Mouse (Mus musculus) embryonic facial prominence, embryonic 12.5 days (tissue): ENCODE data around the gene Chst4. TPM values are rescaled to one million over a fixed set of nuclear protein-coding genes. Genes with fewer than 3 reads are reported as not detected.

ENCODE experiments used
- ATAC-seq: fragments of 200-750 bp; cut with Nextera tagmentation; 2 replicates; pipeline ENCODE4 v1.8.0; 2017; ENCODE audit not compliant: insufficient number of reproducible peaks, insufficient read depth, low FRiP score, low TSS enrichment
- H3K27ac ChIP-seq: fragments of 300-500 bp; sonication (generic); 2 replicates; pipeline ENCODE4 v1.5.1; 2016; ENCODE audit warnings: mild to moderate bottlenecking
- H3K27me3 ChIP-seq: fragments of 300-500 bp; sonication (generic); 2 replicates; pipeline ENCODE4 v1.6.1; 2016; ENCODE audit warnings: mild to moderate bottlenecking, moderate library complexity
- H3K36me3 ChIP-seq: fragments of 300-500 bp; sonication (generic); 2 replicates; pipeline ENCODE4 v1.6.1; 2016; ENCODE audit warnings: mild to moderate bottlenecking
- H3K4me1 ChIP-seq: fragments of 300-500 bp; sonication (generic); 2 replicates; pipeline ENCODE4 v1.6.1; 2016
- H3K4me2 ChIP-seq: fragments of 300-500 bp; sonication (generic); replicated peaks from 2 replicates; pipeline ENCODE4 v1.6.1; 2016; ENCODE audit warnings: mild to moderate bottlenecking, moderate library complexity
- H3K4me3 ChIP-seq: fragments of 300-500 bp; sonication (generic); 2 replicates; pipeline ENCODE4 v1.5.1; 2016; ENCODE audit warnings: mild to moderate bottlenecking
- H3K9ac ChIP-seq: fragments of 300-500 bp; sonication (generic); 2 replicates; pipeline ENCODE4 v1.6.1; 2016; ENCODE audit warnings: mild to moderate bottlenecking, moderate library complexity
- H3K9me3 ChIP-seq: fragments of 300-500 bp; sonication (generic); 2 replicates; pipeline ENCODE4 v1.6.1; 2016; ENCODE audit warnings: mild to moderate bottlenecking, moderate library complexity
- WGBS: fragments of 180-500 bp; shearing (Covaris S2); methylation state at CpG from one replicate; pipeline ENCODE4 v1.1.7; 2016; 5-methylcytosine and 5-hydroxymethylcytosine counted together
- polyA plus RNA-seq: library from polyadenylated mRNA; unstranded; fragments of >200 nt; fragmentation: Nextera tagmentation; extraction: Ambion mirVana; gene quantifications from 2 replicates; pipeline ENCODE4 v1.2.1, GENCODE M21; 2016

Gene Chst4
- polyA plus RNA-seq, 1 experiment from 2014 or later, result not detected

DNA sequence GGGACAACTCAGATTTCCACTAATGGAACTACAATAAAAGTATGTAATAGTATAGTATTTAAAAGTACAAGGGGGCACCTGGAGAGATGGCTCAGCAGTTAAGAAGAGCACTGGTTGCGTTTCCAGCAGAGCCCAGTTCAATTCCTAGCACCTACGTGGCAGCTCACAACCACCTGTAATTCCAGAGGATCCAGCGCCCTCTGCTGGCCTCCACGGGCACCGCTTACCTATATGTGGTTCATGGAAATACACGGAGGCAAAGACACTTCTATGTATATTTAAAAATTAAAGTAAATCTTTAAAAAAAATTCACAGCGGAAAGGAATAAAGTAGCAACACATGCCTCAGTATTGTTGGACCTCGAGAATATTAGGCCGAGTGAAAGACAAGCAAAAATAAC is 36.6 kb downstream of the Chst4 start:
- no peak overlapping the region for H3K9ac ChIP-seq
- no peak for ATAC-seq
- H3K4me1 ChIP-seq, result no peaks in the 10 kb centered on the region
- no peak overlapping the region for H3K4me2 ChIP-seq
- WGBS, result 39% methylated on average over 9 of the region's 9 CpGs
- H3K4me3 ChIP-seq, result no peak overlapping the region
- H3K36me3 ChIP-seq, result no peaks in the 10 kb centered on the region
- H3K27ac ChIP-seq, result no peak overlapping the region
- no peaks in the 10 kb centered on the region for H3K9me3 ChIP-seq
- no peaks in the 10 kb centered on the region for H3K27me3 ChIP-seq

- Histone ChIP-seq H3K27ac (no peak overlapping the region), H3K4me2 (no peak overlapping the region), H3K27me3 (no peaks in the 10 kb centered on the region), H3K4me3 (no peak overlapping the region), H3K9ac (no peak overlapping the region), H3K9me3 (no peaks in the 10 kb centered on the region), H3K36me3 (no peaks in the 10 kb centered on the region), H3K4me1 (no peaks in the 10 kb centered on the region)
- ATAC-seq, result no peak
- WGBS, result 85% methylated on average over 10 of the region's 10 CpGs
Observed at GRCm38 (mm10) chr8:109999974-110000373, 39.6 kb downstream of the Chst4 start.

DNA sequence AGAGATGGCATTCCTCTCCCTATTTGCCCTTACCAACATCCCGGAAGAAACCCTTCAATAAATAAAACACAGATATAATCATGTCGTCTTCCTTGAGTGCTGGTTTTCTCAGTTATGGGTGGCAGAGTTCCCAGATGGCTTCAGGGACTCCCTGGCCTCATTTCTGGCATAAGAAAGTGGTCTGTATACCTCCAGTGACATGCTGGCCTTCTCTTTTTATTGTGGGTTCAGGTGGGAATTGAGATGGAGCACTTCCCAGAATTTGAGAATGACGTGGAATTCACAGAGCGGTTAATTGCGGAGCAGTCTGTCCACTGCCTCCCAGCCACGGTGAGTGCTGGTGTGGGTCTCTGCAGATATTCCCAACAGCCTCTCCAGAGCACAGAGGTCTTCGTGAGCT is 41.5 kb downstream of the Chst4 start:
- Histone ChIP-seq H3K4me2 (no peak overlapping the region), H3K27me3 (no peaks in the 10 kb centered on the region), H3K27ac (no peak overlapping the region), H3K9ac (no peak overlapping the region), H3K36me3 (no peaks in the 10 kb centered on the region), H3K4me3 (no peak overlapping the region), H3K4me1 (no peaks in the 10 kb centered on the region), H3K9me3 (no peaks in the 10 kb centered on the region)
- 76% methylated on average over 7 of the region's 7 CpGs for WGBS
- ATAC-seq, result no peak

DNA sequence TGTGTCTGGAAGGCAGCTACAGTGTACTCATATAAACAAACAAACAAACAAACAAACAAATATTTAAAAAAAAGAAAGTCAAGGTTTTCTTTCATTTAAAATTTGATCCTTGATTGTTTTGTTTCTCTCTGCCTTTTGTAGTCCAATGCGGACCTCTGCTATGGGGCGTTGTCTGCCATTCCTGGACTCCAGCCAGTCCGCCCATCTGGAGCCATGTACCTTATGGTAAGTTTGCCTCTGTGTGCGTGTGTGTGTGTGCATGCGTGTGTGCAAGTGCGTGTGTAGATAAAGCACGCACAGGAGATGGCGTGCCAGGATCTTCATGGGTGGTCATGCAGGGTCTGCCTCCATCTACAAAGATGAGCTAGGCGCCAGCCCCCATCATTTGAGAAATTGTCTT is 42.2 kb downstream of the Chst4 start:
- no peaks in the 10 kb centered on the region for H3K9me3 ChIP-seq
- no peak overlapping the region for H3K4me3 ChIP-seq
- ATAC-seq, result no peak
- H3K4me1 ChIP-seq, result no peaks in the 10 kb centered on the region
- WGBS, result 92% methylated on average over 9 of the region's 9 CpGs
- no peaks in the 10 kb centered on the region for H3K27me3 ChIP-seq
- no peak overlapping the region for H3K27ac ChIP-seq
- no peak overlapping the region for H3K9ac ChIP-seq
- no peaks in the 10 kb centered on the region for H3K36me3 ChIP-seq
- no peak overlapping the region for H3K4me2 ChIP-seq

- Histone ChIP-seq H3K4me2 (no peak overlapping the region), H3K9ac (no peak overlapping the region), H3K27ac (no peak overlapping the region), H3K4me3 (no peak overlapping the region), H3K36me3 (no peaks in the 10 kb centered on the region), H3K27me3 (no peaks in the 10 kb centered on the region), H3K4me1 (no peaks in the 10 kb centered on the region), H3K9me3 (no peaks in the 10 kb centered on the region)
- no peak for ATAC-seq
- WGBS, result 89% methylated on average over 1 of the region's 1 CpGs
Observed at GRCm38 (mm10) chr8:109992951-109993350, 46.6 kb downstream of the Chst4 start.

- no peak for ATAC-seq
- Histone ChIP-seq H3K27ac (no peak overlapping the region), H3K27me3 (no peaks in the 10 kb centered on the region), H3K9ac (no peak overlapping the region), H3K36me3 (no peaks in the 10 kb centered on the region), H3K4me1 (no peaks in the 10 kb centered on the region), H3K4me3 (no peak overlapping the region), H3K9me3 (no peaks in the 10 kb centered on the region), H3K4me2 (no peak overlapping the region)
- WGBS, result 72% methylated on average over 5 of the region's 5 CpGs
Observed at GRCm38 (mm10) chr8:109992166-109992565, 47.4 kb downstream of the Chst4 start.

GRCm38 (mm10) chr8:109990224-109990623 is 49.3 kb downstream of the Chst4 start, which contains the start of gene Tat:
Gene Tat, plus strand, starts transcription at chr8:109990437.
- H3K4me2 ChIP-seq, result no peak within 1 kb of the TSS
- WGBS, result 76% methylated on average over 8 of the region's 8 CpGs
- no peaks in the 10 kb centered on the region for H3K9me3 ChIP-seq
- ATAC-seq, result no peak
- 0 out of 2 replicates have a peak, but pooled peaks cover 2% of the 10 kb centered on the region for H3K27me3 ChIP-seq
- H3K4me1 ChIP-seq, result no peaks in the 10 kb centered on the region
- no peak within 1 kb of the TSS for H3K9ac ChIP-seq
- no peaks in the 10 kb centered on the region for H3K36me3 ChIP-seq
- H3K4me3 ChIP-seq, result no peak within 1 kb of the TSS
- no peak within 1 kb of the TSS for H3K27ac ChIP-seq

GRCm38 (mm10) chr8:109989151-109989550 is 50.4 kb downstream of the Chst4 start:
- no peaks in the 10 kb centered on the region for H3K9me3 ChIP-seq
- no peaks in the 10 kb centered on the region for H3K4me1 ChIP-seq
- H3K9ac ChIP-seq, result no peak overlapping the region
- H3K36me3 ChIP-seq, result no peaks in the 10 kb centered on the region
- 0 out of 2 replicates have a peak, but pooled peaks cover 2% of the 10 kb centered on the region for H3K27me3 ChIP-seq
- H3K4me2 ChIP-seq, result no peak overlapping the region
- no peak overlapping the region for H3K27ac ChIP-seq
- 91% methylated on average over 8 of the region's 8 CpGs for WGBS
- no peak for ATAC-seq
- H3K4me3 ChIP-seq, result no peak overlapping the region

DNA sequence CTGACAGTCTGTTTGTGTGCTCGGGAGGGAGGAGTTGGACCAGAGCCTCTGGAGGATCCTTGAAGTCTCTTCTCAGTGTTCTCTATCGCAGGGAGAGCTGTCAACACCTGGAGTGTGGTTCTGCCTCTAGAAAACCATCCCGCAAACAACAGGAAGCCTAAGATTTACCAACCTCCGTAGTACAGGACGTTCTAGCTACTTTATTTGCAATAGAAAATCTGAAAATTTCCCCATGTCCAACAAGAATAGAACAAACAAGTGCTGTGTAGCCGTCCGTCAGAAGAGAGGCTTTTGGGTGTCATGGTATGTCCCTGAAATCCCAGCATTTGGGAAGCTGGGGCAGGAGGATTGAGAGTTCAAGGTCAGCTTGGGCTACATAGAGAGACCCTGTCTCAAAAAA is 51.8 kb downstream of the Chst4 start:
- no peaks in the 10 kb centered on the region for H3K9me3 ChIP-seq
- no peaks in the 10 kb centered on the region for H3K36me3 ChIP-seq
- H3K4me1 ChIP-seq, result no peaks in the 10 kb centered on the region
- no peak overlapping the region for H3K4me2 ChIP-seq
- H3K27ac ChIP-seq, result no peak overlapping the region
- no peak for ATAC-seq
- no peak overlapping the region for H3K9ac ChIP-seq
- no peak overlapping the region for H3K4me3 ChIP-seq
- WGBS, result 82% methylated on average over 7 of the region's 7 CpGs
- 0 out of 2 replicates have a peak, but pooled peaks cover 2% of the 10 kb centered on the region for H3K27me3 ChIP-seq

DNA sequence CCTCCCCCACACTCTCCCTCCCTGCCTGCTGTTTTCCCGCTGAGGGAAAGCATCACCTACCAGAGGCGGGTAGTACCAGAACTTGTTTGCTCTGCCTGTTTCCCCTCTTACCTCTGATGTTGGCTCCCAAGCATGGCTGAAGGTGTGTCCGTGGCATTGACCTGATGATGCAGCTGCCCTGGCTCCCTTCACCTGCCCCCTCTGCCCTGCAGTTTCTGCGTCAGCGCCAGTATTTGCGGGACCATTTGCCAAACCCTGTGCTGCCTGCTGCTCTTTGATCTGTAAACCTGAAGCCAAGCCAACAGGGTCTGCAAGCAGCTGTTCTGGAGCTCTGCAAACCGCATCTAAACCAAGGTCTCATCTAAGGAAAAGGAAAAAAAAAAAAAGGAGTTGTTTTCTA is 53.2 kb downstream of the Chst4 start:
- Histone ChIP-seq H3K4me3 (no peak overlapping the region), H3K36me3 (no peaks in the 10 kb centered on the region), H3K9me3 (no peaks in the 10 kb centered on the region), H3K9ac (no peak overlapping the region), H3K27ac (no peak overlapping the region), H3K27me3 (0 out of 2 replicates have a peak, but pooled peaks cover 2% of the 10 kb centered on the region), H3K4me2 (no peak overlapping the region), H3K4me1 (no peaks in the 10 kb centered on the region)
- ATAC-seq, result no peak
- 73% methylated on average over 7 of the region's 7 CpGs for WGBS

DNA sequence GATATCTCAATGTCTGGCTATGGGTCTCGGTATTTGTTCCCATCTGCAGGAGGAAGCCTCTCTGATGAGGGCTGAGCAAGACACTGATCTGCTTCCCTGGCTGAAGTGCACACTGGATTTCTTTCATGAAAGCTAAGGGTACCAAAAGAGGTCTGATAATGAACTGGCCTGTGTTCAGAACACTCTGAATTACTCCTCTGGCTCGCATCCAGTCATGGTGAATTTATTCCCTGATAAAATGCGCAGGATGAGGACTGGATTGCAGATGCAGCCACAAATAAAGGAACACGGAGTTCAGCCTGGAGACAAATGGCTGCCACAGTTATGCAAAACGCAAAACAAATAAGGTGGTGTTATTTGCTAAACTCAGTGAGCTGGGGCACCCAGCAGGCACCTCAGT is 55.6 kb downstream of the Chst4 start:
- 0 out of 2 replicates have a peak, but pooled peaks cover 2% of the 10 kb centered on the region for H3K27me3 ChIP-seq
- H3K4me2 ChIP-seq, result no peak overlapping the region
- H3K9ac ChIP-seq, result no peak overlapping the region
- H3K27ac ChIP-seq, result no peak overlapping the region
- no peaks in the 10 kb centered on the region for H3K4me1 ChIP-seq
- no peak for ATAC-seq
- no peaks in the 10 kb centered on the region for H3K36me3 ChIP-seq
- WGBS, result 48% methylated on average over 5 of the region's 5 CpGs
- H3K9me3 ChIP-seq, result no peaks in the 10 kb centered on the region
- no peak overlapping the region for H3K4me3 ChIP-seq

DNA sequence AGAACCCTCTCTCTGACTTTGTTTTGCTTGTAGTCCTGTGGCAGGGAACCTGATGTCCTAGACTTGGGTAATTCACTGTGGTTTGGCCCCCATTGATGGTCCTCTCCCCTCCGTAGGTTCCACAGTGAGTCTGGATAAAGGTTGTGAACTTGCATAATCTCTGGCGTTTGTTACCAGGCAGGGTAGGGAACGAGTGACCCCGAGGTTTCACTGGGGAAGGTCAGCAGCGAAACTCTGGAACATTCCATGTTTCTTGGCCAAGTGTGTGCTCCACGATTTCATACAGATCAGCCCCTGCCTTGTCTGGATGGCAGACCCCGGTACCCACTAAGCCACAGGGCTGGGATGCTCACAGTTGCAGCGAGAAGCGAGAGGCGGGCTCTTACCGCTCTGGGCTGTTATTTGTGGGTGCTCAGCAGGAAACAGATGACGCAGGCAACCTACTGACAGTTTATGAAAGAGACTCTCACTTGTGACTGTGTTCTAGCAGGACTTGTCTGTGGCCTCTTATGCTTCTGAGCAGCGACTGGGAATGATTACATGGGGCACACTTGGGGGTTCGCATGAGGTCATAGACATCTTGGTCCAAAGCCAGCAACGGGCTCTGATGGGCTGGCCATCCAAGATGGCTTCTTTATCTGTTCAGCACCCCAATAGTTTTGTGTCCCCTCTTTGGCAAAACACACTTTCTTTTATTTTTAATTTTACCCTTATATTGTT is 57.0 kb downstream of the Chst4 start:
- no peak overlapping the region for H3K27ac ChIP-seq
- H3K36me3 ChIP-seq, result no peaks in the 10 kb centered on the region
- 0 out of 2 replicates have a peak, but pooled peaks cover 2% of the 10 kb centered on the region for H3K27me3 ChIP-seq
- WGBS, result 75% methylated on average over 15 of the region's 15 CpGs
- H3K9ac ChIP-seq, result no peak overlapping the region
- H3K9me3 ChIP-seq, result no peaks in the 10 kb centered on the region
- no peaks in the 10 kb centered on the region for H3K4me1 ChIP-seq
- no peak overlapping the region for H3K4me2 ChIP-seq
- no peak overlapping the region for H3K4me3 ChIP-seq
- ATAC-seq, result no peak
